Mouse (Mus musculus): ENCODE results near the gene Lmx1b. TPM values are rescaled to one million over a fixed set of nuclear protein-coding genes. Genes with fewer than 3 reads are reported as not detected.

Gene Lmx1b
- polyA plus RNA-seq, 1 experiment: not detected

DNA sequence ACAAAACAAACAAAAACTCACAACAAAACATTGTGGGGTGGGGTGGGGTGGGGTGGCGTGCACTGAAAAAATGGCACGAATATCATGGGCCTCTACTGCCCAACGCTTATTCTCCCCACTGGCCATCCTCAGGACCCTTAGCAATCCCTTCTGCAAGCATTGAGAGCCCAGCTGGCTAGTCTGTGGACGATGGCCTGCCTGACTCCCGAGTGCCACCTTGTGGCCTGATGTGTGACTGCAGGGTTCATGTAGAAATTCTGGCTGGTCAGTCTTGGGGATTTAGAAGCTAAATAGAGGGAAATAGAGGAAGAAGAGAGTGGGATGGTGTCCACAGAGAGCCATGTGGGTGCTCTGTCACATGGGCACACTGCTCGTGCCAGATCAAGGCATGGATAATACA, 82.1 kb downstream of the Lmx1b start:
- no peaks in the 10 kb centered on the region for H3K36me3 ChIP-seq (ENCODE audit: control insufficient read depth, insufficient read depth, low read length)
- WGBS: 6% methylated on average over 6 of the region's 6 CpGs
- H3K4me3 ChIP-seq (ENCODE audit: extremely low read depth, insufficient read depth, insufficient read length): no peak overlapping the region
- no peaks in the 10 kb centered on the region for H3K27me3 ChIP-seq (ENCODE audit: control insufficient read depth, insufficient read depth, low read length)
- H3K27ac ChIP-seq (ENCODE audit: insufficient read depth, low read length): no peak overlapping the region
- H3K4me1 ChIP-seq (ENCODE audit: control insufficient read depth, insufficient read depth, insufficient read length): no peaks in the 10 kb centered on the region
- TF ChIP-seq CTCF (IDR thresholded peaks at IDR 0.05; ENCODE audit: extremely low read depth, insufficient read depth, insufficient read length, insufficient replicate concordance) (peak; percentile 96), POLR2A (IDR thresholded peaks at IDR 0.05; ENCODE audit: low read depth, low read length) (no peak)
- DNase-seq (ENCODE audit: low read depth in 1 of 2, low spot score in 2 of 2): peak in 1 of 2 experiments; percentile 47

DNA sequence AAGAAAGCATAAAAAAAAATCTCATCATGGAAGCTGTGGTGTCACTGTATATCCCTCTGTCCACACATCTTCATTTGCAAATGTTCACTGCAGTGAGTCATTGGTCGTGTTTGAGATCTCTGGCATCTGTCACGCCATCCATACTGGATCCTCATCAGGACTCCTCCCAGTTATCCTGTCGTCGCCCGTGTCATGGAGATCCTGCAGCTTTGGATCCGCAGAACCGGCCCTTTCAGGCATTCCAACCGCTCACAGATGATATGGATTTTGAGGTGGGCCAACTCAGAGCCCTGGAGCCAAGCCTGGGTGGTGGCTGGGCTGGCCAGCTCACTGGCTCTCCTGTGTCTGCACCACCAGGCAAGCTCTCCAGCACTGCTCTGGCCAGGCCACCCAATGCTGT, 84.7 kb downstream of the Lmx1b start:
- Histone ChIP-seq H3K4me3 (ENCODE audit: extremely low read depth, insufficient read depth, insufficient read length) (no peak overlapping the region), H3K27ac (ENCODE audit: insufficient read depth, low read length) (no peak overlapping the region), H3K27me3 (ENCODE audit: control insufficient read depth, insufficient read depth, low read length) (no peaks in the 10 kb centered on the region), H3K36me3 (ENCODE audit: control insufficient read depth, insufficient read depth, low read length) (no peaks in the 10 kb centered on the region), H3K4me1 (ENCODE audit: control insufficient read depth, insufficient read depth, insufficient read length) (no peaks in the 10 kb centered on the region)
- DNase-seq (ENCODE audit: low read depth in 1 of 2, low spot score in 2 of 2): no peak
- WGBS: 79% methylated on average over 8 of the region's 8 CpGs
- TF ChIP-seq POLR2A (IDR thresholded peaks at IDR 0.05; ENCODE audit: low read depth, low read length) (no peak), CTCF (IDR thresholded peaks at IDR 0.05; ENCODE audit: extremely low read depth, insufficient read depth, insufficient read length, insufficient replicate concordance) (no peak)

DNA sequence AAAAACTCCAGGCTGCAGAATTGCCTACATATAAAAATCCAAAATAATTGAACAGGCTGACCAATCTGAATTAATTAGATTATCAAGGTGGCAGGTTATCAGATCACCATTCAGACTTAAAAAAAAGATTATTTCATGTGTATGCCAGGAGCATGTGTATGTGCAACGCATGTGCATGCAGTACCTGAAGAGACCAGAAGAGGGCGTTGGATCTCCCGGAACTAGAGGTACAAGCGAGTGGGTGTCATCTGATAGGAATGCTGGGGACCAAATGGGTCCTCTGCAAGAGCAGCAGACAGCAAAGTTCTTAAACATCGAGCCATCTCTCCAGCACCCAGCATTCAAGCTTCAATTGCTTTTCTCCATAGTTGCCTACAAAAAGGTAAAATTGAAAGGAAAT, 87.6 kb downstream of the Lmx1b start:
- H3K4me1 ChIP-seq (ENCODE audit: control insufficient read depth, insufficient read depth, insufficient read length): no peaks in the 10 kb centered on the region
- H3K27ac ChIP-seq (ENCODE audit: insufficient read depth, low read length): no peak overlapping the region
- H3K4me3 ChIP-seq (ENCODE audit: extremely low read depth, insufficient read depth, insufficient read length): no peak overlapping the region
- no peak for DNase-seq (ENCODE audit: low read depth in 1 of 2, low spot score in 2 of 2)
- 59% methylated on average over 5 of the region's 5 CpGs for WGBS
- no peaks in the 10 kb centered on the region for H3K36me3 ChIP-seq (ENCODE audit: control insufficient read depth, insufficient read depth, low read length)
- TF ChIP-seq POLR2A (IDR thresholded peaks at IDR 0.05; ENCODE audit: low read depth, low read length) (no peak), CTCF (IDR thresholded peaks at IDR 0.05; ENCODE audit: extremely low read depth, insufficient read depth, insufficient read length, insufficient replicate concordance) (no peak)
- H3K27me3 ChIP-seq (ENCODE audit: control insufficient read depth, insufficient read depth, low read length): no peaks in the 10 kb centered on the region

GRCm38 (mm10) chr2:33547595-33547994, 92.7 kb downstream of the Lmx1b start:
- 92% methylated on average over 2 of the region's 2 CpGs for WGBS
- Histone ChIP-seq H3K4me3 (ENCODE audit: extremely low read depth, insufficient read depth, insufficient read length) (no peak overlapping the region), H3K27ac (ENCODE audit: insufficient read depth, low read length) (no peak overlapping the region), H3K4me1 (ENCODE audit: control insufficient read depth, insufficient read depth, insufficient read length) (peaks cover 3% of the 10 kb centered on the region; the same call in 1 of the 2 replicates), H3K27me3 (ENCODE audit: control insufficient read depth, insufficient read depth, low read length) (peaks cover 19% of the 10 kb centered on the region), H3K36me3 (ENCODE audit: control insufficient read depth, insufficient read depth, low read length) (no peaks in the 10 kb centered on the region)
- DNase-seq (ENCODE audit: low read depth in 1 of 2, low spot score in 2 of 2): no peak
- TF ChIP-seq POLR2A (IDR thresholded peaks at IDR 0.05; ENCODE audit: low read depth, low read length): no peak
- no peak for TF ChIP-seq CTCF (IDR thresholded peaks at IDR 0.05; ENCODE audit: extremely low read depth, insufficient read depth, insufficient read length, insufficient replicate concordance)

GRCm38 (mm10) chr2:33546879-33547278, 93.4 kb downstream of the Lmx1b start:
- no peak for DNase-seq (ENCODE audit: low read depth in 1 of 2, low spot score in 2 of 2)
- no peaks in the 10 kb centered on the region for H3K36me3 ChIP-seq (ENCODE audit: control insufficient read depth, insufficient read depth, low read length)
- no peak overlapping the region for H3K4me3 ChIP-seq (ENCODE audit: extremely low read depth, insufficient read depth, insufficient read length)
- TF ChIP-seq POLR2A (IDR thresholded peaks at IDR 0.05; ENCODE audit: low read depth, low read length) (no peak), CTCF (IDR thresholded peaks at IDR 0.05; ENCODE audit: extremely low read depth, insufficient read depth, insufficient read length, insufficient replicate concordance) (no peak)
- peaks cover 19% of the 10 kb centered on the region for H3K27me3 ChIP-seq (ENCODE audit: control insufficient read depth, insufficient read depth, low read length)
- peaks cover 3% of the 10 kb centered on the region; the same call in 1 of the 2 replicates for H3K4me1 ChIP-seq (ENCODE audit: control insufficient read depth, insufficient read depth, insufficient read length)
- H3K27ac ChIP-seq (ENCODE audit: insufficient read depth, low read length): no peak overlapping the region
- WGBS: 43% methylated on average over 6 of the region's 6 CpGs

GRCm38 (mm10) chr2:33546051-33546450, 94.3 kb downstream of the Lmx1b start:
- no peaks in the 10 kb centered on the region for H3K36me3 ChIP-seq (ENCODE audit: control insufficient read depth, insufficient read depth, low read length)
- peaks cover 19% of the 10 kb centered on the region for H3K27me3 ChIP-seq (ENCODE audit: control insufficient read depth, insufficient read depth, low read length)
- TF ChIP-seq CTCF (IDR thresholded peaks at IDR 0.05; ENCODE audit: extremely low read depth, insufficient read depth, insufficient read length, insufficient replicate concordance) (no peak), POLR2A (IDR thresholded peaks at IDR 0.05; ENCODE audit: low read depth, low read length) (no peak)
- peaks cover 3% of the 10 kb centered on the region; the same call in 1 of the 2 replicates for H3K4me1 ChIP-seq (ENCODE audit: control insufficient read depth, insufficient read depth, insufficient read length)
- 84% methylated on average over 5 of the region's 5 CpGs for WGBS
- H3K4me3 ChIP-seq (ENCODE audit: extremely low read depth, insufficient read depth, insufficient read length): no peak overlapping the region
- H3K27ac ChIP-seq (ENCODE audit: insufficient read depth, low read length): no peak overlapping the region
- DNase-seq (ENCODE audit: low read depth in 1 of 2, low spot score in 2 of 2): no peak

DNA sequence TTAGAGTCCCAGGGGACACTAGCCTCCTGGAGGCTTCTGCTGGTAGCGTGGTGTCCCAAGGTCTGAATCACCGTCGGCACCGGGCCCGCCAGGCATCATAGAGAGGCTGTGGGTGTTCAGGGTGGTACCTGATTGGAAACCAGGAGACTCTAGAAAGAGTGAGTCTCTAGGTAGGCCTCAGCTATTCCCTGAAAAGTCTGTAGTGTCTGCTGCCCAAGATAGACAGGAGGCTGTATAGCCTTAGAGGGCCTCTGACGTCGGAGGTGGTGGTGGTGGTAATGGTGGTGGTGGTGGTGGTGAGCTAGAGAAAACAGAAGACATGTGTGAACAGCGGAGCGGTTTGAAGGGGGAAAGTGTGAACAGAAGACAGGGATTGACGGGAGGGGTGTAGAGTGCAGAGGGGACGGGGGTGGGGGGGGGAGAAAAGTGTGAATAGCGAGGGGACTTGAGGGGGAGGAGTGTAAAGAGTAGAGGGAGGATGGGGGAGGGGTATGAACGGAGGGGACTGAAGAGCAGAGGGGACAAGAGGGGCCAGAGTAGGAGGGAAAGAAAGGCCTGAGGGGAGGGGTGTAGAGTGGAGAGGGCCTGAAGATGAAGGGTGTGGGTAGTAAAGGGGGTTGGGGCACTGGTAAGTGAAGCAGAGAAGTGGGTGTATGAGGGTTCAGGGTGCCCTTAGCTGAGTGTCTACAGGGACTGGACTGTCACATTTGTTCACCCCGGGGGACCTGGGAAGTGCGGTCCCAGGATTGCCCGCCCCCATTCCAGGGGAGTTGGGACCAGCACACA, 95.3 kb downstream of the Lmx1b start:
- no peaks in the 10 kb centered on the region for H3K36me3 ChIP-seq (ENCODE audit: control insufficient read depth, insufficient read depth, low read length)
- H3K4me3 ChIP-seq (ENCODE audit: extremely low read depth, insufficient read depth, insufficient read length): no peak overlapping the region
- DNase-seq (ENCODE audit: low read depth in 1 of 2, low spot score in 2 of 2): no peak
- WGBS: 35% methylated on average over 16 of the region's 16 CpGs
- H3K27ac ChIP-seq (ENCODE audit: insufficient read depth, low read length): no peak overlapping the region
- TF ChIP-seq POLR2A (IDR thresholded peaks at IDR 0.05; ENCODE audit: low read depth, low read length) (no peak), CTCF (IDR thresholded peaks at IDR 0.05; ENCODE audit: extremely low read depth, insufficient read depth, insufficient read length, insufficient replicate concordance) (no peak)
- peaks cover 3% of the 10 kb centered on the region; the same call in 1 of the 2 replicates for H3K4me1 ChIP-seq (ENCODE audit: control insufficient read depth, insufficient read depth, insufficient read length)
- peaks cover 19% of the 10 kb centered on the region for H3K27me3 ChIP-seq (ENCODE audit: control insufficient read depth, insufficient read depth, low read length)
